Mouse (Mus musculus): ENCODE measurements around the gene Ddx11. TPM values are rescaled to one million over a fixed set of nuclear protein-coding genes. Genes with fewer than 3 reads are reported as not detected.

The Ddx11 gene
- polyA plus RNA-seq, 1 experiment, result 4.7 TPM

DNA sequence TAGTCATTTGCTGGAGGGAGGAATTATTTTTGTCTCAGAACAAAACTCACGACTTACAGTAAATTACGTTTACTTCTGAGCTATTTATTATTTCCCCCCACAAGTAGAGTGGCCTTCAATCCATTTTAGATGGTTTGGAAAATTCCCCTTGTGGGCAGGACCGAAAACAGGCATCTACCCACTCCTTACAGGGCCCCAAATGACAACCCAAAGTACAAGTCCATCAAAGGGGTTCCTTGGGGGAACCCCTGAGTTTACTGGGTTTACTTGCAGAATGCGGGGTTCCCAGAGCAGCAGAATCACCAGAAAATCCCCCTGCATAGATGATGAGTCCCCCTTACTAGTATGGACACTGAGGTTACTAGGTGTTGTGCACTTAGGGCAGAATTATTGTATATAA lies 11.2 kb upstream of the Ddx11 start:
- H3ac ChIP-seq (ENCODE audit: control insufficient read depth, insufficient read length), result peak overlapping the region; percentile 81
- peaks cover 4% of the 10 kb centered on the region for H3K79me2 ChIP-seq (ENCODE audit: control insufficient read depth, insufficient read depth)
- no peaks in the 10 kb centered on the region for H3K36me3 ChIP-seq (ENCODE audit: control insufficient read depth, insufficient read depth)
- no peak for TF ChIP-seq TCF3 (IDR thresholded peaks at IDR 0.05; ENCODE audit: insufficient read length, low read depth)
- TF ChIP-seq MYOG (IDR thresholded peaks at IDR 0.05; ENCODE audit: control insufficient read depth in 1 of 3, insufficient read depth in 1 of 3, insufficient read length in 2 of 3, low read depth in 2 of 3), result no peak
- no peak for TF ChIP-seq POLR2AphosphoS2 (IDR thresholded peaks at IDR 0.05; ENCODE audit: insufficient read length, low read depth)
- TF ChIP-seq MYOD1 (IDR thresholded peaks at IDR 0.05; ENCODE audit: control insufficient read depth in 1 of 3, insufficient read length in 2 of 3, low read depth in 2 of 3), result no peak
- no peak for TF ChIP-seq TCF12 (IDR thresholded peaks at IDR 0.05; ENCODE audit: insufficient read depth, poor library complexity, severe bottlenecking)
- no peak for TF ChIP-seq SRF (IDR thresholded peaks at IDR 0.05; ENCODE audit: control insufficient read depth, insufficient read length, low read depth)
- no peak for TF ChIP-seq CEBPB (IDR thresholded peaks at IDR 0.05; ENCODE audit: insufficient read depth, poor library complexity, severe bottlenecking)
- no peaks in the 10 kb centered on the region for H3K27me3 ChIP-seq (ENCODE audit: control insufficient read depth, insufficient read depth, insufficient read length)
- peak overlapping the region; percentile 35 for H3K4me3 ChIP-seq
- peak overlapping the region; percentile 60 for H3K4me2 ChIP-seq (ENCODE audit: low read depth)

DNA sequence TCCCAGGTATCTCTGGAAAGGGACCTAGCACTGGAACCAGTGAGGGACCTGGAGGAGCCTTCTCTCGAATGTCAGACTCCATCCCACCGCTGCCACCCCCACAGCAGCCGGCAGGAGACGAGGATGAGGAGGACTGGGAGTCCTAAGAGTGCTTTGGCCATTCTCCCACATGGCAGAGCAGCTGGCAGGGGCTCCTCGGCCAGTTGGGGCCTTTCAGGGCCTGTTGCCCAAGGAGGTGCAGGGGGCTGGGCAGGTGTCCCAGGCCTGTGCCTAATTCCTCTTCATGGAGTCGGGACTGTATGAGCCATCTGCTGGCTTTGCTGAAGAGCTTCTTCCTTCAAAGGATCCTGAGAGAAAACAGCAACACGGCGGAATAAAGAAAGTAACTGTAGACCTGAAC lies 4.3 kb upstream of the Ddx11 start:
- Histone ChIP-seq H3K36me3 (ENCODE audit: control insufficient read depth, insufficient read depth) (no peaks in the 10 kb centered on the region), H3K4me2 (ENCODE audit: low read depth) (no peak overlapping the region), H3K27me3 (ENCODE audit: control insufficient read depth, insufficient read depth, insufficient read length) (no peaks in the 10 kb centered on the region)

DNA sequence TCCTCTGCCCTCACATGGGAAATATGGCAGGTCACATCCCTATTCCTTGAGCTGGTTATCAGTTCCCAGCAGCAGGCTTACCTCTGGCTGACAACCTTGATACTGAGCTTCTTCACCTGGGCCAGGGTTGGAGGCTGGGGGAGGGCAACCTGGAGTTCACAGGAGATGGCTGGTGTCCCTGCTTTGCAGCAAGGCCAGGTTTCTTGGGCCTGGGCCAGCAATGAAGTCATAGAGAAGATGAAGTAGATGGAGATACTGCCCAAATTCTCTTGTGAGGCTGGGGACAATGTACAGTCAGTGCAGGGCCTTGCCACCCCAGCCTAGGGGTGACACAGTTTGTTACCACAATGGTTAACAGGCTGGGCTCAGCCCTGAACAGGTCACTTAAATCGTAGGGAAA lies 2.6 kb upstream of the Ddx11 start:
- peaks cover 16% of the 10 kb centered on the region for H3K79me2 ChIP-seq (ENCODE audit: control insufficient read depth, insufficient read depth)
- no peak overlapping the region for H3K4me3 ChIP-seq
- no peak overlapping the region for H3K4me2 ChIP-seq (ENCODE audit: low read depth)
- TF ChIP-seq TCF12 (IDR thresholded peaks at IDR 0.05; ENCODE audit: insufficient read depth, poor library complexity, severe bottlenecking) (no peak), POLR2AphosphoS2 (IDR thresholded peaks at IDR 0.05; ENCODE audit: insufficient read length, low read depth) (no peak), CEBPB (IDR thresholded peaks at IDR 0.05; ENCODE audit: insufficient read depth, poor library complexity, severe bottlenecking) (no peak), MYOD1 (IDR thresholded peaks at IDR 0.05; ENCODE audit: control insufficient read depth in 1 of 3, insufficient read length in 2 of 3, low read depth in 2 of 3) (no peak), MAX (IDR thresholded peaks at IDR 0.05; ENCODE audit: low read depth) (no peak), POLR2A (IDR thresholded peaks at IDR 0.05; ENCODE audit: insufficient read length, low read depth) (no peak), SRF (IDR thresholded peaks at IDR 0.05; ENCODE audit: control insufficient read depth, insufficient read length, low read depth) (no peak), TCF3 (IDR thresholded peaks at IDR 0.05; ENCODE audit: insufficient read length, low read depth) (no peak), REST (IDR thresholded peaks at IDR 0.05; ENCODE audit: insufficient read depth, insufficient read length) (no peak), E2F4 (IDR thresholded peaks at IDR 0.05; ENCODE audit: insufficient read depth) (no peak), MYOG (IDR thresholded peaks at IDR 0.05; ENCODE audit: control insufficient read depth in 1 of 3, insufficient read depth in 1 of 3, insufficient read length in 2 of 3, low read depth in 2 of 3) (no peak), USF1 (IDR thresholded peaks at IDR 0.05; ENCODE audit: low read depth) (no peak)
- no peaks in the 10 kb centered on the region for H3K36me3 ChIP-seq (ENCODE audit: control insufficient read depth, insufficient read depth)
- no peak overlapping the region for H3ac ChIP-seq (ENCODE audit: control insufficient read depth, insufficient read length)
- no peaks in the 10 kb centered on the region for H3K27me3 ChIP-seq (ENCODE audit: control insufficient read depth, insufficient read depth, insufficient read length)

More for the DNA sequence above, 4.3 kb upstream of the Ddx11 start:
- Histone ChIP-seq H3K79me2 (ENCODE audit: control insufficient read depth, insufficient read depth) (peaks cover under 1% of the 10 kb centered on the region), H3ac (ENCODE audit: control insufficient read depth, insufficient read length) (no peak overlapping the region), H3K4me3 (no peak overlapping the region)
- TF ChIP-seq E2F4 (IDR thresholded peaks at IDR 0.05; ENCODE audit: insufficient read depth) (no peak), REST (IDR thresholded peaks at IDR 0.05; ENCODE audit: insufficient read depth, insufficient read length) (no peak), SRF (IDR thresholded peaks at IDR 0.05; ENCODE audit: control insufficient read depth, insufficient read length, low read depth) (no peak), CEBPB (IDR thresholded peaks at IDR 0.05; ENCODE audit: insufficient read depth, poor library complexity, severe bottlenecking) (no peak), POLR2A (IDR thresholded peaks at IDR 0.05; ENCODE audit: insufficient read length, low read depth) (no peak), POLR2AphosphoS2 (IDR thresholded peaks at IDR 0.05; ENCODE audit: insufficient read length, low read depth) (no peak), MYOD1 (IDR thresholded peaks at IDR 0.05; ENCODE audit: control insufficient read depth in 1 of 3, insufficient read length in 2 of 3, low read depth in 2 of 3) (no peak), USF1 (IDR thresholded peaks at IDR 0.05; ENCODE audit: low read depth) (no peak), MYOG (IDR thresholded peaks at IDR 0.05; ENCODE audit: control insufficient read depth in 1 of 3, insufficient read depth in 1 of 3, insufficient read length in 2 of 3, low read depth in 2 of 3) (no peak), MAX (IDR thresholded peaks at IDR 0.05; ENCODE audit: low read depth) (no peak), TCF3 (IDR thresholded peaks at IDR 0.05; ENCODE audit: insufficient read length, low read depth) (no peak), TCF12 (IDR thresholded peaks at IDR 0.05; ENCODE audit: insufficient read depth, poor library complexity, severe bottlenecking) (no peak)

DNA sequence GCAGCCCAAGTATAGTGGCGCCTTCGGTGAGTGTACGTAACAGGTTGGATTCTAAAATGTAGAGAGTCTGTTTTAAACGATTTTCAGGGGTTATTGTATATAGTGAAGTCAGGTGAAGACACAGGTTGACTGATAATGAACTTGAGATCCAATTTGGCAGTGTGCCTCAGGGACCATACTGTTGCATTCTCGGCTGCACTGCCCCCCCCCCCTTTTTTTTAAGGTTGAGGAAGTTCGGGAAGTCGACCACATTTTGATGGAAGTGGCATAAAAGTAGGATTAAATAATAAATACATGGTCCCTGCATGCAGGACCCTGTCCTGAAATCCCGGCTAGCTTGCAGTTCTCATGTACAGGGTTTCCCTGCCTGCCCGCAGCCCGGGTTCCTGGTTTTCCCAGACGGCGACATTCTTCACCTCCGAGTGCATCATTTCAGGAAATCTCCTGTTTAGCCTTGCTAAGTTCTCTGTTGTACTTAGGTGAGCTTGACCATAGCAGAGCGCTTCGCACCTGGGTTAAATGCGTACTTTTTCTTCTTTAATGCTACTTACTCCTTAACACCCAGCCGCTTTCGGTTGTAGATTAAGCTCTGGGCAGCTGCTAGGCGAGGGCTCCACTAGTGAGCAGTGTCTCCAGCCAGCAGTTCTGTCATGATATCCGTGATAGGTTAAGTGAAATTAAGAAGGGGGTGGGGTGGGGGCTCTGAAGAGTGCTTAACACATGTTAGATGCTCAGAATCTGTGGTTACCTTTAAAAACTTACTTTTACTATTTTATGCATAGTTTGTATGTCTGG lies 693 bp downstream of the Ddx11 start:
- TF ChIP-seq MYOD1 (IDR thresholded peaks at IDR 0.05; ENCODE audit: control insufficient read depth in 1 of 3, insufficient read length in 2 of 3, low read depth in 2 of 3), result no peak
- no peak for TF ChIP-seq USF1 (IDR thresholded peaks at IDR 0.05; ENCODE audit: low read depth)
- Histone ChIP-seq H3K36me3 (ENCODE audit: control insufficient read depth, insufficient read depth) (peaks cover 10% of the 10 kb centered on the region), H3K4me3 (peak overlapping the region; percentile 60), H3K79me2 (ENCODE audit: control insufficient read depth, insufficient read depth) (peaks cover 16% of the 10 kb centered on the region), H3ac (ENCODE audit: control insufficient read depth, insufficient read length) (peak overlapping the region; percentile 40), H3K4me2 (ENCODE audit: low read depth) (peak overlapping the region; percentile 68), H3K27me3 (ENCODE audit: control insufficient read depth, insufficient read depth, insufficient read length) (no peaks in the 10 kb centered on the region)

DNA sequence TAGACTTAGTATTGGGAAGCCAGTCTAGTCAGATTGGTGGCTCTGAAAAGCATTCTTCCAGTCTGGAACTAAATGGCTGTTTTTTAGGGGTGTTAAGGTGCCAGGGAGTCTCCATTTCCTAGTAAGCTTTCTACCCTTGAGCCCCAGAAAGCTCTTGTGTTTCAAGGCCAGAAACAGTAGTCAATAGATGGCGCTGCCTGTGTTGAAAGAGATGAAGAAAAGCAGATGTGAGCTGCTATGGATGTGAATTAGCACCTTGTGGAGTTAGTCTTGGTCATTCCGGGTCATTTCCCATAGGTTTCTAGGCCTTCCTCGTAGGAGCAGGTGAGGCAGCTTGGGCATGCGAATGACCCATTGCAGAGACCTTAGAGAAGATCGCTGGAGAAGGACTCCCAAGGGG lies 1.9 kb downstream of the Ddx11 start:
- Histone ChIP-seq H3ac (ENCODE audit: control insufficient read depth, insufficient read length) (no peak overlapping the region), H3K4me2 (ENCODE audit: low read depth) (no peak overlapping the region), H3K79me2 (ENCODE audit: control insufficient read depth, insufficient read depth) (peaks cover 16% of the 10 kb centered on the region), H3K4me3 (no peak overlapping the region), H3K27me3 (ENCODE audit: control insufficient read depth, insufficient read depth, insufficient read length) (no peaks in the 10 kb centered on the region), H3K36me3 (ENCODE audit: control insufficient read depth, insufficient read depth) (peaks cover 14% of the 10 kb centered on the region)
- TF ChIP-seq TCF12 (IDR thresholded peaks at IDR 0.05; ENCODE audit: insufficient read depth, poor library complexity, severe bottlenecking), result no peak
- no peak for TF ChIP-seq MYOG (IDR thresholded peaks at IDR 0.05; ENCODE audit: control insufficient read depth in 1 of 3, insufficient read depth in 1 of 3, insufficient read length in 2 of 3, low read depth in 2 of 3)
- TF ChIP-seq MYOD1 (IDR thresholded peaks at IDR 0.05; ENCODE audit: control insufficient read depth in 1 of 3, insufficient read length in 2 of 3, low read depth in 2 of 3), result no peak
- TF ChIP-seq REST (IDR thresholded peaks at IDR 0.05; ENCODE audit: insufficient read depth, insufficient read length), result no peak
- no peak for TF ChIP-seq USF1 (IDR thresholded peaks at IDR 0.05; ENCODE audit: low read depth)
- TF ChIP-seq POLR2AphosphoS2 (IDR thresholded peaks at IDR 0.05; ENCODE audit: insufficient read length, low read depth), result no peak
- no peak for TF ChIP-seq CEBPB (IDR thresholded peaks at IDR 0.05; ENCODE audit: insufficient read depth, poor library complexity, severe bottlenecking)
- no peak for TF ChIP-seq SRF (IDR thresholded peaks at IDR 0.05; ENCODE audit: control insufficient read depth, insufficient read length, low read depth)
- no peak for TF ChIP-seq POLR2A (IDR thresholded peaks at IDR 0.05; ENCODE audit: insufficient read length, low read depth)
- TF ChIP-seq MAX (IDR thresholded peaks at IDR 0.05; ENCODE audit: low read depth), result no peak
- TF ChIP-seq E2F4 (IDR thresholded peaks at IDR 0.05; ENCODE audit: insufficient read depth), result no peak
- TF ChIP-seq TCF3 (IDR thresholded peaks at IDR 0.05; ENCODE audit: insufficient read length, low read depth), result no peak
